Mouse (Mus musculus) spleen, adult 12 weeks (tissue): ENCODE results near the gene Trmt1l.
"Not testable (repeated sequence)": the region's sequence is repeated elsewhere in the genome, so short reads cannot be mapped to it uniquely, and the experiment has no call there.

Source experiments
- DNase-seq: peaks from one replicate; pipeline ENCODE4 v3.0.0; 2022; ENCODE audit warnings: low spot score

The Trmt1l gene

GRCm38 (mm10) chr1:151428263-151429221, at the start of gene Trmt1l, which contains the start of gene Swt1:
Gene Trmt1l, plus strand, starts transcription at chr1:151428542.
Gene Swt1, minus strand, starts transcription at chr1:151428455.
- peak; percentile 95 for DNase-seq

- DNase-seq, result no peak
Measured at GRCm38 (mm10) chr1:151390029-151390428, 38.3 kb upstream of the Trmt1l start.

DNA sequence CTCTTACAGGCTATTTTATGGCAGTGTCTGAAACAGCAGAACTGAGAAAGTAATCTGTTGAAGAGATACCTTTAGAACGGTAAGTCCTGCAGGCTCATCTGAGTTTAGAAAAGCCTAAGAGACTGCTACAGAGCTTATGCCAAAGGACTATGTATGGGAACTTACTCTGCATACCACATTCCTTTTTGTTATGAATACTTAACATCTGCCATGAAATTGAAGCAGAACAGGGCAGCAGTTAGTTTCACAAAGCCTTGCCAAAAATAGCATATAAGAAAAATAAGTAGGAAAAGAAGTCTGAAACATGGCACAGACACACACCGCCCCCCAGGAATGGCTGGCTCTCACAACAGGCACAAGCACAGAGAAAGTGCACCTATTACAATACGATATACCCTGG, 18.5 kb upstream of the Trmt1l start:
- no peak for DNase-seq

DNA sequence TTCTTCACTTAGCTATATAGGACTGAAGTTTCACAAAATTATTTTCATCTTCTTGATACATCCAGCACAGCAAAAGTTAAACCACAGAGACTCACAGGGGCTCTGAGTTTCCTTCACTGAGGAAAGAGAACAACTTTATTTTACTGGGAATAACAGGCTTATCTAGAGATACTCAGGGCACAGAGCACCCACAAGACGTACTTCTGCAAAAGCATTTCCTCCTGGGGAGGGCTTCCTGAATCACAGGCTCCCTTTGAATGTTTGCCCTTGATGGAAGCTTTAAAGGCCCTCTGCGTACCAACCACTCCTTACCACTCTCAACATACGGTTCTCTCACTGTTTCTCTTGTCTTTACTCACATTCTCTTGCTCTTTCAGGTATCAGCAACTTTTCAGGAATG, 6.2 kb upstream of the Trmt1l start:
- no peak for DNase-seq

GRCm38 (mm10) chr1:151426947-151427600, 1.3 kb upstream of the Trmt1l start:
- DNase-seq, result peak; percentile 3

DNA sequence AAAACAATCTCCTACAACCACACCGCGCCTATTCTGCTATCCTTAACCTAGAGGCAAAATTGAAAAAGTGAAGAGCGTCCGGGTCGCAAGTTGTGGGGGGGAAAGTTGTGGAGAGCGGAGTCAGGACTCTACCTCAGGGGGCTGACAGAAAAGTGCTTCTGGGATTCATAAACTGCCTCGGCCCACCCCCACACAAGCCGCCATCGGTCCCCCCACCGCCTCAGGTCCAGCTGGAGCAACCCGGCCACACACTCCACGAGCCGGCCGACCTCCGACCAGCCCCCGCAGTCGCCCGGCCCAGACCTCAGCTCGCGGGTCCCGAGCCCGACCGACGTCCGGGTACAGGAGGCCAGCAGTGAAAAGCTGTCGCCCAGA, 467 bp upstream of the Trmt1l start:
- no peak for DNase-seq

GRCm38 (mm10) chr1:151429316-151429715, 974 bp downstream of the Trmt1l start:
- DNase-seq, result no peak

GRCm38 (mm10) chr1:151435431-151435830, 7.1 kb downstream of the Trmt1l start:
- no peak for DNase-seq

DNA sequence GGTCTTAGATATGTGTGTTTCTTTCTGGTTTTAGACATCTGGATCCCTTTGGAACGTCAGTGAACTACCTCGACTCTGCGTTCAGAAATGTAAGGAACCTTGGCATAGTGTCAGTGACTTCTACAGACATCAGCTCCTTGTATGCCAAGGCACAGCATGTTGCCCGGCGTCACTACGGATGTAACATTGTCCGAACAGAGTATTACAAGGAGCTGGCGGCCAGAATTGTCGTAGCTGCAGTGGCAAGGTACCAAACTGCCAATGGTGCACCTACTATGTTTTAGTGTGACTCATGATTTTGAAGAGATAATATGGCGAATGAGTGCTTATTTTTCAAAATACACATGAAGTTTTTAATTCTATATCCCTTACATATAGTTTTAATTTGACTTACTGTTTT, 21.5 kb downstream of the Trmt1l start:
- DNase-seq, result no peak

- DNase-seq, result no peak
Measured at GRCm38 (mm10) chr1:151450851-151451250, 22.5 kb downstream of the Trmt1l start.

GRCm38 (mm10) chr1:151451946-151452345, 23.6 kb downstream of the Trmt1l start:
- no peak for DNase-seq

DNA sequence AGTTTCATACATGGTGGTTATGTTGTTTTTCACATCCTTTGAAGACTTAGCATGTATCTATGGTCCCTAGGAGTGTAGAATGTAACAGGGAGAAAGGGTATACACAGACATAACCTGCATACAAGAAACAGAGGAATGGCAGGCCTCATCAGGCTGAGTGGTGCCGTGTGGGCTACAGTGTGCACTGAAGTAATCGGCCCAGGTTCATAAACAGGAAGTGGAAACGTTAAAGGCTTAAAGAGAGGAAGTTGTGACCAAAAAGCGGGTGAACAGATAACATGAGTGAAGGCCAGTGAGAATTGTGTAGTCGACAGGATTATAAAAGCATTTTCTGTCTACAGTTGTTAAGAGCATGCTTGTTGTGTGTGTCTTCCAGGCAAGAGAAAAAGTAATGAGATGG, 28.7 kb downstream of the Trmt1l start:
- DNase-seq, result no peak

DNA sequence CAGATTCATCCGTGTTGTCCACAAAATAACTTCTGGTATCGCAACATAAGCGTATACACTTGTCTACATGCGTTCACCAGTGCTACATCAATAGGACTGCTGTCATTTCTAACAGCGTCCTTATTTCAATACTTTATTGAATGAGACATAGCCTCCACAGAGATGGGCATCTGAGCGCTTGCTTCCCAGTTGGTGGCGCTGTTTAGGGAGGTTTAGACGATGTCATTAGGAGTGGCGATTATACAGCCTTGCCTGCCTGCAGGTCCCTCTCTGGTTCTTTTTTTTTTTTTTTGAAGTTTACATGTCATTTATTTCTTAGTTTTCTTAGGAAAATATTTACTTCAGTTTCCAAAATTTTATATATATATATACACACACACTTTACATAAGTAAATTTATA, 32.9 kb downstream of the Trmt1l start:
- no peak for DNase-seq

GRCm38 (mm10) chr1:151464914-151465313, 36.6 kb downstream of the Trmt1l start:
- no peak for DNase-seq

GRCm38 (mm10) chr1:151466571-151466970, 38.2 kb downstream of the Trmt1l start:
- DNase-seq, result no peak

DNA sequence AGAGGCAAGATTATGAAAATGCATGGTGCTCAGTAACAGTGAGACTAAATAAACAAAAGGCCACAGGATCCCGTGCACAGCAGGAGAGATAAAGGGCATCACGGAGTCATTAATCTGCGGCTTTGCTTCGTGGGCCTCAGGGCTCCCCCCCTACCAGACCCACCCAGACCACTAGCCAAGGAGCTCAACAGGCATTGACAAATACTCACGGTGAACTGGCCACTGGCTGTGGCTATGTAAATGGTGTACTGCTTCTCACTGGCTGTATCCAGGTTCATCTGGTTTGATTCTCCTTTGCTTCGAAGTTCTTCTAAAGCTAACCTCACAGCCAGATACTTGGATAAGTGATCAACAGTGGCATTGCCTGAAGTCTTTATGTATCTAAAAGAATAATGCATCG, 43.1 kb downstream of the Trmt1l start:
- no peak for DNase-seq

DNA sequence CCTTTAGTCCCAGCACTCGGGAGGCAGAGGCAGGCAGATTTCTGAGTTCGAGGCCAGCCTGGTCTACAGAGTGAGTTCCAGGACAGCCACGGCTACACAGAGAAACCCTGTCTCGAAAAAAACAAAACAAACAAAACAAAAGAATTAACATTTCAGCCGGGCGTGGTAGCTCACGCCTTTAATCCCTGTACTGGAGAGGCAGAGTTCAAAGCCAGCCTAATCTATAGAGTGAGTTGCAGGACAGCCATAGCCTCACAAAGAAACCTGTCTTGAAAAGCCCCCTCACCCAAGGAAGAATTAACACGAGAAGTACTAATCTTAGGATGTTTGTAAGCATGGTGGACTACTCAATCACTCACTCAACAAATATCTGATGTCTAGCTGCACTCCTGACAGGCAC, 44.0 kb downstream of the Trmt1l start:
- not testable (repeated sequence) for DNase-seq

DNA sequence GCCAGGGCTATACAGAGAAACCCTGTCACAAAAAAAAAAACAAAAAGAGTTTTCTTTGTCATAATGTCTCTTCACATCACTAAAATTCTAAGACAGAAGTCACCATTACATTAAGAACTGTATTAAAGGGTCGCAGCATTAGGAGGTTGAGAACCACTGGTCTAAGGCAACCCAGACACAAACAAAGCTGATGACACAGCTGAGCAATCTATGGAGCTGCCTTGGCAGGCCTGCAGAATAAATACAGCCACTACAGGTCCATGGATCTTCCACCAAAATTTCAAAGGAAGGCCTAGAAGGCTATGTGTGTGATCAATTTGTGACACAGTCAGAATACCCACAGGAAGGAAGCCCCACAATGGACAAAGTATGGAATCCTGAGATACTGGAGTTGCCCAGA, 54.2 kb downstream of the Trmt1l start:
- DNase-seq, result no peak

GRCm38 (mm10) chr1:151483568-151483967, 55.2 kb downstream of the Trmt1l start:
- DNase-seq, result no peak

DNA sequence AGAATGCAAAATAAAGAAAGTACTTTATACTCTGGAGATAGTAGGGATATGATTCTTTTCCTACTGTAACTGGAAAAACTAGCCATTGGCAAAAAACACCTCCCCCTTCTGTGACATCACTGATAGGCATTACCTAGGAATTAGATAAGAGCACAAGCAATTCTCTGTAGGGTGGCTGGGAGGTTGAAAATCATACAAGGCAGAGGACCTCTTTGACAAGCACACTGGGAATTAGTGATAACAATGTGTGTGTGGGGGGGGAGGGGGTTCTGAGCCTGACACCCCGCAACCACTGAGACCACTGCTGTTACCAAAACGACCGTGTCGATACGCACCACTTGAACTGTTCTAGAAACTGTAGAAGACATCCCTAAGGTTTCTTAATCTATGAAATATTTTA, 56.4 kb downstream of the Trmt1l start:
- no peak for DNase-seq

GRCm38 (mm10) chr1:151489806-151490205, 61.5 kb downstream of the Trmt1l start:
- no peak for DNase-seq

DNA sequence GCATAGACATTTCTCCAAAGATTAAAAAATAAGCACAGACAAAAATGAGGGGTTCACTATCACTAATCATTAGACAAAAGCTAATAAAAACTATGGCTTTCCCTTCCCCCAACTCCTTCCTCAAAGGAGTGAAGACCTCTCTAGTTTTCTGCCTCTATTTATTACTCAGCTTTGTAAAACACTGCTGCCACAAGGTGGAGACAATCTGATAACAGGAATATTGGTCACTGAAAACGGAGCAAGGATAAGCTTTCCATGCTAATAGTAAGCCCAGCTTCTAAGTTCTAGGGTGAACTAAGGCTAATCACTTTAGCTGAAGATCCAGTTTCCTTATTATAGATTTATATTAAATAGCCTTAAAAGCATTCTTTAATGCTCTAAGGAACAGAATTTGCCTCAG, 64.1 kb downstream of the Trmt1l start:
- DNase-seq, result no peak

GRCm38 (mm10) chr1:151493826-151494225, 65.5 kb downstream of the Trmt1l start:
- DNase-seq, result no peak
